Mouse (Mus musculus): ENCODE measurements around the gene Etfbkmt. TPM values are rescaled to one million over a fixed set of nuclear protein-coding genes. Genes with fewer than 3 reads are reported as not detected.
"Not testable (repeated sequence)": the region's sequence is repeated elsewhere in the genome, so short reads cannot be mapped to it uniquely, and the experiment has no call there.

Etfbkmt gene
- total RNA-seq, 2 experiments from 2014 or later = 7.5 to 13.5 TPM

DNA sequence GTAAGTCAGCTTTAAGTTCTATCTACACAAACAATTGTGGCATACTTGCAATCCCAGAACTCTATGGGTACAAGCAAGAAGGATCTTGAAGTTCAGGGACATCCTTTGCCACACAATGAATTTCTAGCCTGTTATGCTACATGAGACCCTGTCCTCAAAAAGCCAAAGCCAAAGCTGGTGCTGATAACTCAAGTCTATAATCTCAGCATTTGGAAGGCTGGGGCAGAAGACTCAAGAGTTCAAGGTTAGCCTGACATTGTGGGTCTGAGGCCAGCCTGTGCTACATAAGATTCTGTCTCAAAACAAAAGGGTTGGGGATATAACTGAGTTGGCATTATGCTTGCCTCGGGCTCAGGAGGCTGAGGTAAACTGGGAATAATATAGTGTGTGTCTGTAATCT is 47.7 kb downstream of the Etfbkmt start:
- no peak for DNase-seq

DNA sequence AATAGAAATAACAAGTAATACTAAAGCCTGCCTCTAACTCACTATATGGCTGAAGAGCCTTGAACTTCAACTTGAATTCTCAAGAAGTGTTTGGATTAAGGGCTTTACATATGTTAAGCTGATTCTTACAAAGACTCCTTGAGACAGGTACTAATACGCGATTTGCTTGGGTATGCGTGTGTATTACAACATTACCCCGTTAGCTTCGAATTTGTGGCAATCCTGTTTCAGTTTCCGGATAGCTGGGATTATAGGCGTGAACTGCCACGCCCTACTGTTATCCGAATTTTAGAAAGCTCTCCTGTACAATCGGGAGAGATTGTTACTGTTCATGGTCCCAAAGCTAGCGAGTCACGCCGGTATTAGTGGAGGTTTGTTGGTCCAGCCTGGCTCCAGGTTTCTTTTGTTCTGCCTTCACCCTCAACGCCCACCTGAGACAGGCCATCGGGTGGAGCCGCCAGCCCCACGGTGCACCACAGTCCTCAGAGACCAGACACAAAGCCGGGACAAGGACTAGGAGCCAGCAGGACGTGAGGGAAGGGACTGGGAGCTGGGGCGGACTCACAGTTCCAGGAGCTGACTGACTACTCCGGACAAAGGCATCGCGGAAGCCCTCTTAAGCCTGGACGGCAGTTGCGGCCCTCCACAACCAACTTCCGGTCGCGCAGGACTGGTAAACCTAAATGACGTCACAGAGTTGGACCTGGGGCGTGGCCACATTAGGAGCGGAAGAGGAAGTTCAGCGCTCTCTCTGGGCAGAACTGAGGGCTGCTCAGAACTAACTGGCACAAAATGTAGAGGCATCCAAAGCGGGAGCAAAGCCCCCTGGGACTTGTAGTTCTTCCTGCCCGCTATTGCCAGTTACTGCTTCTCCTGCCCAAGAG is 48.6 kb downstream of the Etfbkmt start, which contains the start of gene Amn1:
Amn1 (minus strand) TSS at position 672 of the 884 bp plus-strand sequence.
- peak; percentile 88 for DNase-seq

- DNase-seq = no peak
Observed at GRCm38 (mm10) chr6:149188925-149189257, 49.2 kb downstream of the Etfbkmt start.

- peak; percentile 8 for DNase-seq
Observed at GRCm38 (mm10) chr6:149189340-149189922, 49.8 kb downstream of the Etfbkmt start.

GRCm38 (mm10) chr6:149191951-149192350 is 52.3 kb downstream of the Etfbkmt start:
- DNase-seq = not testable (repeated sequence)

- no peak for DNase-seq
Observed at GRCm38 (mm10) chr6:149193276-149193905, 53.7 kb downstream of the Etfbkmt start.

DNA sequence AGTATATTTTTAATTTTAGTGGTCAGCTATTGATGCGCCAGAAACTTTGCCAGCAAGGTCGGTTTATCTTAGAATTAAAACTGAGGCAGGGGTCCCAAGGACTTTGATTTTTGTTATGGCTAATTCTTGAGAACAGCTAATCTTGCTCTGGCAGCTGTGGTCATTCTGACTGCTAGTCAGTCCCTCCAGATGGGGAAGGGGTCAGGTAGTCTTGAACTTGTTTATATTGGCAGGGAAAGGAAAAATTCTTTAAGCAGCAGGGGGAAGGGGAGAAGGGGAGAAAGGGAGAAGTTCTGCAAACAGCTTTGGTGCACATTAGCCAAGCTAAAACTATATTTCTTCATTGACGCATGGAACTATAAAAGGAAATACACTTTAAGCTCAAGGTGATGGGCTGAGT is 57.5 kb downstream of the Etfbkmt start:
- no peak for DNase-seq

DNA sequence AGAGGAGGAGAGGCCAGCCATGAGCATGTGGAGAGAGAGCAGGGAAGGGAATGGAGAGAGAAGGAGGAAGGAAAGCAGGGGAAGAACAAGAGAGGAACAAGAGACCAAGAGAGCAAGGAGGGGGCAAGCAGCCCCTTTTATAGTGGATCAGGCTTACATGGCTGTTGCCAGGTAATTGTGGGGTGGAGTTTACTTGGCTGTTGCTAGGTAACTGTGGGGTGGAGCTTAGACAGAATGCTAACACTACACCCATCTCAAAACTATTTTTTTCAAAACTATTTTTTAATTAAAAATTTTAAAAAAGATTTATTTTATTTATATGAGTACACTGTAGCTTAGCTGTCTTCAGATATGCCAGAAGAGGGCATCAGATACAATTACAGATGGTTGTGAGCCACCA is 58.9 kb downstream of the Etfbkmt start:
- no peak for DNase-seq

Other genes with a start within 250 kb of the Etfbkmt start
- 10 to 100 TPM; 14.3 to 17.3 TPM for gene Caprin2, start 243.6 kb upstream of the Etfbkmt start, total RNA-seq (2021)
- 1 to 10 TPM; 4.0 to 6.4 TPM for gene Sinhcaf, start 193.4 kb upstream of the Etfbkmt start, total RNA-seq (2021)
- gene Dennd5b, start 38.2 kb upstream of the Etfbkmt start, total RNA-seq (2021) = 10 to 100 TPM; 10.5 TPM
- gene Gm10203, start 9.7 kb upstream of the Etfbkmt start, total RNA-seq (2021) = not detected
- gene Amn1, start 48.9 kb downstream of the Etfbkmt start, total RNA-seq (2021) = 10 to 100 TPM; 10.2 to 12.5 TPM
- gene Resf1, start 169.6 kb downstream of the Etfbkmt start, total RNA-seq (2021) = 10 to 100 TPM; 26.3 to 27.8 TPM